Mouse (Mus musculus) liver, embryonic 11.5 days (tissue): ENCODE data around the gene Slc6a4. TPM values are rescaled to one million over a fixed set of nuclear protein-coding genes. Genes with fewer than 3 reads are reported as not detected.
A peak's percentile ranks its signal among the peaks of the same experiment; 100 is the strongest.

ENCODE experiments used
- ATAC-seq: fragments of 200-750 bp; cut with Nextera tagmentation; replicated peaks from 2 replicates; pipeline ENCODE4 v1.8.0; 2017; ENCODE audit warnings: moderate number of reproducible peaks, mild to moderate bottlenecking, moderate TSS enrichment, moderate library complexity; ENCODE audit not compliant: low FRiP score
- DNase-seq: peaks from one replicate; pipeline ENCODE4 v3.0.0-alpha.2; 2017; ENCODE audit warnings: low spot score
- H3K27ac ChIP-seq: fragments of 300-500 bp; sonication (generic); 2 replicates; pipeline ENCODE4 v1.5.1; 2014; ENCODE audit warnings: mild to moderate bottlenecking, low read depth, low read length, control low read depth
- H3K27me3 ChIP-seq: fragments of 300-500 bp; sonication (generic); replicated peaks from 2 replicates; pipeline ENCODE4 v1.6.1; 2014; ENCODE audit warnings: low read length, mixed read lengths; ENCODE audit not compliant: control insufficient read depth, insufficient read depth
- H3K36me3 ChIP-seq: fragments of 300-500 bp; sonication (generic); 2 replicates; pipeline ENCODE4 v1.6.1; 2014; ENCODE audit warnings: mild to moderate bottlenecking, low read length, moderate library complexity, mixed read lengths; ENCODE audit not compliant: control insufficient read depth, insufficient read depth
- H3K4me1 ChIP-seq: fragments of 300-500 bp; sonication (generic); replicated peaks from 2 replicates; pipeline ENCODE4 v1.6.1; 2014; ENCODE audit warnings: low read length, mixed read lengths; ENCODE audit not compliant: control insufficient read depth, insufficient read depth
- H3K4me2 ChIP-seq: fragments of 300-500 bp; sonication (generic); 2 replicates; pipeline ENCODE4 v1.6.1; 2014; ENCODE audit warnings: mild to moderate bottlenecking, control low read depth, moderate library complexity
- H3K4me3 ChIP-seq: fragments of 300-500 bp; sonication (generic); 2 replicates; pipeline ENCODE4 v1.5.1; 2014; ENCODE audit warnings: low read depth, low read length, control low read depth
- H3K9ac ChIP-seq: fragments of 300-500 bp; sonication (generic); 2 replicates; pipeline ENCODE4 v1.6.1; 2014; ENCODE audit warnings: low read depth, low read length, control low read depth
- H3K9me3 ChIP-seq: fragments of 300-500 bp; sonication (generic); 2 replicates; pipeline ENCODE4 v1.6.1; 2016; ENCODE audit warnings: low read length, inconsistent platforms, mixed read lengths; ENCODE audit not compliant: control insufficient read depth
- WGBS: fragments of 180-500 bp; shearing (Covaris S2); extraction: QIAGEN DNeasy Blood & Tissue Kit; methylation state at CpG from one replicate; pipeline ENCODE4 v1.1.7; 2014; 5-methylcytosine and 5-hydroxymethylcytosine counted together
- polyA plus RNA-seq: library from polyadenylated mRNA; unstranded; fragments of >200 nt; fragmentation: Nextera tagmentation; extraction: Ambion mirVana; gene quantifications from 2 replicates; pipeline ENCODE4 v1.2.1, GENCODE M21; 2014

Gene Slc6a4
- polyA plus RNA-seq, 1 experiment from 2014 or later = 1.9 TPM

DNA sequence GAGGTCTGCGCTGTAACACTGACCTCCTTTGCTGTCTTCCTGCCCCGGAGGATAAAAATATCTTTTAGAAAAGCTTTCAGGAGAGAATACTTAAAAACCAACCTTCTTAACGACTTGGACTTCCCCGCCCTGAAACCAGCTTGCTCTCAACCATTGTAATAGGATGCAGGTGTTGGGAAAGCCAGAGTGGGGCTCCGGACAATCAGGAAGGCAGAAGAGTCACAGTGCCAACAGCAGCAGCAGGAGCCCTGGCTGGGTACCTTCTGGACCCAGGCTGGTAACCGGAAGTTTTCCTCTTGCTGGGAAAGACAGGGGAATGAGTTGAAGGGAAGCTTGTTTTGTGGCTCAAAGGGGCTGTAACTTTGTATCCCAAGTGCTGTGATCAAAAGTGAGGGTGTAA lies 8.2 kb downstream of the Slc6a4 start:
- no peaks in the 10 kb centered on the region; the same call in 1 of the 2 replicates for H3K27me3 ChIP-seq
- no peak for ATAC-seq
- 45% methylated on average over 6 of the region's 6 CpGs for WGBS
- H3K4me1 ChIP-seq = no peaks in the 10 kb centered on the region
- no peaks in the 10 kb centered on the region for H3K9me3 ChIP-seq
- no peak overlapping the region for H3K4me3 ChIP-seq
- H3K36me3 ChIP-seq = no peaks in the 10 kb centered on the region
- H3K9ac ChIP-seq = no peak overlapping the region
- no peak overlapping the region for H3K27ac ChIP-seq
- DNase-seq = no peak
- no peak overlapping the region for H3K4me2 ChIP-seq

- 71% methylated on average over 16 of the region's 16 CpGs for WGBS
- Histone ChIP-seq H3K4me2 (no peak overlapping the region), H3K9me3 (no peaks in the 10 kb centered on the region), H3K27me3 (no peaks in the 10 kb centered on the region; the same call in 1 of the 2 replicates), H3K27ac (no peak overlapping the region), H3K9ac (no peak overlapping the region), H3K36me3 (no peaks in the 10 kb centered on the region), H3K4me3 (no peak overlapping the region), H3K4me1 (no peaks in the 10 kb centered on the region)
- ATAC-seq = no peak
- no peak for DNase-seq
Measured at GRCm38 (mm10) chr11:77009069-77010025, 10.9 kb downstream of the Slc6a4 start.

- no peaks in the 10 kb centered on the region for H3K4me1 ChIP-seq
- DNase-seq (no peak), ATAC-seq (no peak)
- no peak overlapping the region for H3K27ac ChIP-seq
- no peak overlapping the region for H3K9ac ChIP-seq
- H3K9me3 ChIP-seq = no peaks in the 10 kb centered on the region
- no peak overlapping the region for H3K4me3 ChIP-seq
- no peaks in the 10 kb centered on the region for H3K36me3 ChIP-seq
- 69% methylated on average over 10 of the region's 10 CpGs for WGBS
- no peaks in the 10 kb centered on the region; the same call in 1 of the 2 replicates for H3K27me3 ChIP-seq
- H3K4me2 ChIP-seq = no peak overlapping the region
Measured at GRCm38 (mm10) chr11:77010762-77011475, 12.5 kb downstream of the Slc6a4 start.

GRCm38 (mm10) chr11:77018046-77018445 lies 19.6 kb downstream of the Slc6a4 start:
- H3K4me3 ChIP-seq = no peak overlapping the region
- H3K9ac ChIP-seq = no peak overlapping the region
- no peak overlapping the region for H3K4me2 ChIP-seq
- ATAC-seq = no peak
- H3K36me3 ChIP-seq = no peaks in the 10 kb centered on the region
- no peak overlapping the region for H3K27ac ChIP-seq
- 0 out of 2 replicates have a peak, but pooled peaks cover 8% of the 10 kb centered on the region for H3K27me3 ChIP-seq
- peaks cover 3% of the 10 kb centered on the region; the same call in 1 of the 2 replicates for H3K4me1 ChIP-seq
- H3K9me3 ChIP-seq = no peaks in the 10 kb centered on the region
- WGBS = 73% methylated on average over 11 of the region's 11 CpGs
- DNase-seq = no peak

DNA sequence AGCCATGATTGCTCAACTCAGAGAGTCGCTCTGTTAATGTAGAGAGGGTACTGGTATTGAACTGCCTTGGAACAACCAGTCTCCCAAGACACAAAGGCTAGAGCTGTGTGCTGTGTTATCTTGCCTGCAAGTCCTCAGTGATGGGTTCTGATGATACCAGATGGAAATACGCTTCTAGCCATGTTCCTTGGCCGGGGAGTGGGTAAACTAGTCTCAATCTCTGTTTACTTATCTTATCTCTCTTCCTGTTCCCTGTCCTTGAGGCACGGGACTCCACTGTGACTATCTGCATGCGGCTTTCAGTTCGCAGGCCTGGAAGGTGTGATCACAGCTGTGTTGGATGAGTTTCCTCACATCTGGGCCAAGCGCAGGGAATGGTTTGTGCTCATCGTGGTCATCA lies 21.1 kb downstream of the Slc6a4 start:
- H3K9me3 ChIP-seq = no peaks in the 10 kb centered on the region
- ATAC-seq (no peak), DNase-seq (no peak)
- no peak overlapping the region for H3K4me3 ChIP-seq
- no peaks in the 10 kb centered on the region for H3K36me3 ChIP-seq
- peaks cover 3% of the 10 kb centered on the region; the same call in 1 of the 2 replicates for H3K4me1 ChIP-seq
- WGBS = 23% methylated on average over 8 of the region's 8 CpGs
- H3K9ac ChIP-seq = no peak overlapping the region
- no peak overlapping the region for H3K27ac ChIP-seq
- H3K27me3 ChIP-seq = 0 out of 2 replicates have a peak, but pooled peaks cover 8% of the 10 kb centered on the region
- H3K4me2 ChIP-seq = no peak overlapping the region

DNA sequence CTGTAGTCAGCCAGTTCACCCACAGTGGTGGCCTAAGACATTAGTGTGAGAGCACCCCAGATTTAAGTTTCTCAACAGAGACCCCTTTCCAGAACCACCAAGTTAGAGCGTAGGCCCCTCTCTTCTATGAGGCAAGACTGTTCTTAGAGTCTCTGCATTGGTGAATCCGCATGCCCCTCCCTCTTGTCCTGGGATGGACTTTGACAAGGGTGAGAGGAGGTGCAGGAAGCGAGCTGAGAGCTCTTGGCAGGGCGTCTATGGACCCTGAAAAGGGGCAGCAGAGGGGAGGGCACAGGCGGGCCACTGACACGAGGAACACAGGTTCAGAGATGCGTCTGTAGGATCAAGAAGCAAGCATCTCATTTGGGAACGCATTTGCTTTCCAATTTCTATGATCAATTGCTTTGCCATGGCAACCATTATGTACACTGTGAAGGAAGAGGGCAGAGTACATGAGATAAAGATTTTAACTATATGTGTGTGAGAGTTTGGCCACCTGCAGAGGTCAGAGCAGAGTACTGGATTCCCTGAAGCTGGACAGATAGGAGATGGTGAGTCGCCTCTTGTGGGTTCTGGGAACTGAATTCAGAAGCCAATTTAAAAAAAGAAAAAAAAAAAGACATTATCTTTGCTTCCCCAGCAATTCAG lies 23.5 kb downstream of the Slc6a4 start:
- DNase-seq = no peak
- H3K9me3 ChIP-seq = no peaks in the 10 kb centered on the region
- no peak; the same call in 1 of the 2 replicates for ATAC-seq
- no peak overlapping the region for H3K9ac ChIP-seq
- H3K27me3 ChIP-seq = 0 out of 2 replicates have a peak, but pooled peaks cover 8% of the 10 kb centered on the region
- no peak overlapping the region for H3K4me3 ChIP-seq
- no peaks in the 10 kb centered on the region for H3K36me3 ChIP-seq
- H3K27ac ChIP-seq = 0 out of 2 replicates have a peak overlapping the region, but pooled peaks have one; percentile 11
- peaks cover 3% of the 10 kb centered on the region; the same call in 1 of the 2 replicates for H3K4me1 ChIP-seq
- 57% methylated on average over 9 of the region's 9 CpGs for WGBS
- H3K4me2 ChIP-seq = peak overlapping the region; percentile 30; the same call in 1 of the 2 replicates

DNA sequence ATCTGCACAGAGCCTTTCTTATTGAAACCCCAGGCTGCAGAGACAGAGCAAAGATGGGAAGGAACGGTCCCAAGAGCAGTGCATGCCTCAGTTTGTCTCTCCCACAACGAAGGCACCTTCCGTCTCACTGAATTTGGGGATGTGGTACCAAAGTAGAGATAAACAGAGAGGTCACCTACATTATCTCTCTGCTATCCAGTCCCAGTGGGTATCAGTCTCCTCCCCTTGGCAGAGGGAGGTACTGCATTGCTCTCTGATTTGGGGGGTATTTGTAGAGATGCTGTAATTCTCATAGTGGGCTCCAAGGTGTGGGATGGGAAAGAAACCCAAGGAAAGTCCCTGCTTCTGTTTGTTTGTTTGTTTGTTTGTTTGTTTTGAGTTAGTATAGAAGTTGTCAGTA lies 28.2 kb downstream of the Slc6a4 start:
- Histone ChIP-seq H3K36me3 (no peaks in the 10 kb centered on the region), H3K4me2 (no peak overlapping the region), H3K9me3 (no peaks in the 10 kb centered on the region), H3K27ac (no peak overlapping the region), H3K4me3 (no peak overlapping the region), H3K4me1 (no peaks in the 10 kb centered on the region), H3K27me3 (no peaks in the 10 kb centered on the region), H3K9ac (no peak overlapping the region)
- no peak for DNase-seq
- ATAC-seq = no peak
- 60% methylated on average over 3 of the region's 3 CpGs for WGBS

GRCm38 (mm10) chr11:77028157-77028556 lies 29.8 kb downstream of the Slc6a4 start:
- Histone ChIP-seq H3K9ac (no peak overlapping the region), H3K36me3 (no peaks in the 10 kb centered on the region), H3K4me2 (no peak overlapping the region), H3K27ac (no peak overlapping the region), H3K9me3 (no peaks in the 10 kb centered on the region), H3K4me1 (no peaks in the 10 kb centered on the region), H3K4me3 (no peak overlapping the region), H3K27me3 (no peaks in the 10 kb centered on the region)
- DNase-seq (no peak), ATAC-seq (no peak)
- WGBS = 80% methylated on average over 3 of the region's 3 CpGs
